Mouse (Mus musculus): Measurements from ENCODE around the gene Slc30a1. TPM values are rescaled to one million over a fixed set of nuclear protein-coding genes. Genes with fewer than 3 reads are reported as not detected.

The Slc30a1 gene
- 5.4 and 5.5 TPM in 2 replicates for polyA plus RNA-seq (2015; fragmentation: Nextera tagmentation; extraction: Ambion mirVana)

DNA sequence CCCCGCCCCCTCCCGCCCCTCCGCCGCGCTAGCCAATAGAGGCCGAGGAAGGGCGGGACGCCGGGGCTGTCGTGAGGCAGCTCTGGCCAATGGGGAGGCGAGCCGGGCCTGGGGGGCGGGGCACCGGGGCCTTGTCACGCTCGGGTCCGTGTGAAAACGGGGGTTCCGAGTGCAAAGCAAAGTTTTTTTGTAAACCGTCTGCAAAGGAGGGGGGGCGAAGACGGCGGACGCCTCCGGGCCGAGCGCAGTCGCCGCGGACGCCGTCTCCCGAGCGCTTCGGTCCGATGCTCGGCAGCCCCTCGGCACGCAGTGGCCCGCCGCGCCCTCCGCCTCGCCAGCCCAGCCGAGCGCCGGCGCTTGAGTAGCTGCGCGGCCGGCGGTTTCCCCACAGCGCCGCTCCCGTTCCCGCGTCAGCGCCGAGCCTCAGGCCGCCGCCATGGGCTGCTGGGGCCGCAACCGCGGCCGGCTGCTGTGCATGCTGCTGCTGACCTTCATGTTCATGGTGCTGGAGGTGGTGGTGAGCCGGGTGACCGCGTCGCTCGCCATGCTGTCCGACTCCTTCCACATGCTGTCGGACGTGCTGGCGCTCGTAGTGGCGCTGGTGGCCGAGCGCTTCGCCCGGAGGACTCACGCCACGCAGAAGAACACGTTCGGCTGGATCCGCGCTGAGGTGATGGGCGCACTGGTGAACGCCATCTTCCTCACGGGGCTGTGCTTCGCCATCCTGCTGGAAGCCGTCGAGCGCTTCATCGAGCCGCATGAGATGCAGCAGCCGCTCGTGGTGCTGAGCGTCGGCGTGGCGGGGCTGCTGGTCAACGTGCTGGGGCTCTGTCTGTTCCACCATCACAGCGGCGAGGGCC lies at the start of gene Slc30a1:
Gene Slc30a1 (plus strand): TSS at position 197 of the 860 bp plus-strand sequence.
- Histone ChIP-seq H3K36me3 (ENCODE audit: control insufficient read depth, insufficient read depth, low read length) (peaks cover 6% of the 10 kb centered on the region; the same call in 1 of the 2 replicates), H3K27ac (replicated peaks) (peak within 1 kb of the TSS; percentile 96), H3K27me3 (ENCODE audit: control insufficient read depth, insufficient read depth, low read length) (no peaks in the 10 kb centered on the region), H3K4me3 (ENCODE audit: low read depth, low read length) (peak within 1 kb of the TSS; percentile 88), H3K4me2 (replicated peaks; ENCODE audit: low read depth) (peak within 1 kb of the TSS; percentile 88), H3K9ac (ENCODE audit: low read length) (peak within 1 kb of the TSS; percentile 84), H3K4me1 (replicated peaks; ENCODE audit: control insufficient read depth, insufficient read depth) (0 out of 2 replicates have a peak, but pooled peaks cover 3% of the 10 kb centered on the region), H3K9me3 (ENCODE audit: control insufficient read depth, low read length) (no peaks in the 10 kb centered on the region)
- under 1% methylated on average over 96 of the region's 104 CpGs for WGBS
- peak; percentile 100 for DNase-seq (ENCODE audit: low spot score)
- ATAC-seq (ENCODE audit: low FRiP score, low TSS enrichment), result peak; percentile 98
- TF ChIP-seq EP300 (optimal IDR thresholded peaks at IDR 0.05), result no peak
- TF ChIP-seq CTCF (IDR thresholded peaks at IDR 0.05; ENCODE audit: low read depth), result no peak

DNA sequence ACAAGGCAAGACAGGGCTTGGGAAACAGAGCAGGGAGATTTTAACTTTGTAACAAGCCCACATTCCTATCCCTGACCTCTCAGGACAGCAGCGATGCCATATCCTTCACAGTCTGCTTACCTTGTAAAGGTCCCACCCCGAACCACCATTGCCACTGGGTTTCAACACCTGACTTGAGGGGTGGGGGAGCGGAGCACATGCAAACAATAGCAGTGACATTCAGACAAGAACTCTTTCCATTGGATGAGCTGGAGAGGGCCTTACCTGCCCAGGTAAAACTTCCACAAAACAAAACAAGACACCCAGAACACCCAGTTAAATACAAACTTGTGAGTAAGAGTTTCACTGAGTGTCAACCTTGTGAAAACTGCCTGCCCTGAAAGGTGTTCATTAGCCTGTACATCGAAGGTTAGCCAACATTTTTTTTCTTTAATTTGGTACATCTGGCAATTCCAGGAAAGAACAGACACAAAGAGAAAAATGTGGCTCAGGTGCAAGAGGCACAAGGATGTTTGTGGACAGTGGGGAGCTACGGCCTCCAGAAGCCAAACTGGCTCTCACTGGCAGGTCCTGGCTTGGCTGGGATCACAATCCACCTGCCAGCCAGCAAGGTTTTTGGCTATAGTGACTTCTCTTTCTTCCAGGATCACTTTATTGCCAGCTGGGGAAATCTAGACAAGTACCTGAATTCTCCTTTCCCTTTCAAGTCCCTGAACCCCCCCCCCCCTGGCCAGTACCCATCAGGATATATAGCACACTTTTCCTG lies 49.5 kb upstream of the Slc30a1 start:
- Histone ChIP-seq H3K36me3 (ENCODE audit: control insufficient read depth, insufficient read depth, low read length) (no peaks in the 10 kb centered on the region), H3K27ac (replicated peaks) (no peak overlapping the region), H3K27me3 (ENCODE audit: control insufficient read depth, insufficient read depth, low read length) (no peaks in the 10 kb centered on the region), H3K9me3 (ENCODE audit: control insufficient read depth, low read length) (no peaks in the 10 kb centered on the region), H3K4me3 (ENCODE audit: low read depth, low read length) (no peak overlapping the region), H3K9ac (ENCODE audit: low read length) (no peak overlapping the region), H3K4me2 (replicated peaks; ENCODE audit: low read depth) (no peak overlapping the region), H3K4me1 (replicated peaks; ENCODE audit: control insufficient read depth, insufficient read depth) (no peaks in the 10 kb centered on the region)
- 74% methylated on average over 5 of the region's 5 CpGs for WGBS
- TF ChIP-seq CTCF (IDR thresholded peaks at IDR 0.05; ENCODE audit: low read depth) (no peak), EP300 (optimal IDR thresholded peaks at IDR 0.05) (no peak)
- no peak for ATAC-seq (ENCODE audit: low FRiP score, low TSS enrichment)
- DNase-seq (ENCODE audit: low spot score), result no peak

DNA sequence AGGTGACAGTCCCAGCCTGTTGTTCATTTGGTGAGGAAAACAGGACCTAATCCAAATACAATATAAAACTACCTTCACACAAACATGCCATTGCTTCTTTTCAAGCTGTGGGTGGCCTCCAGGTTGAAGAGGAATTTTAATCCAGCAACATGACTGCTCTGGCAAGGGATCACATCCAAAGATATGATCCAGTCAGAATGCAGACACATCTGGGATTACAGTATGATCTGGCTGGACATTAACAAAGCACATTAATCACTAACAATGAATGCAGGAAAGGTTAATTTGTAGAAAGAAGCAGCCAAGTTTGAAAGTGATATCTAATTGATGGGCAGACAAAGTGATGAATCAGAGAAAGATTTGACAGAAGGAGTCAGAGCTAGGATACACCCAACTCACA lies 48.4 kb upstream of the Slc30a1 start:
- DNase-seq (ENCODE audit: low spot score) (no peak), ATAC-seq (ENCODE audit: low FRiP score, low TSS enrichment) (no peak)
- no peaks in the 10 kb centered on the region for H3K27me3 ChIP-seq (ENCODE audit: control insufficient read depth, insufficient read depth, low read length)
- H3K4me3 ChIP-seq (ENCODE audit: low read depth, low read length), result no peak overlapping the region
- no peaks in the 10 kb centered on the region for H3K36me3 ChIP-seq (ENCODE audit: control insufficient read depth, insufficient read depth, low read length)
- no peaks in the 10 kb centered on the region for H3K4me1 ChIP-seq (replicated peaks; ENCODE audit: control insufficient read depth, insufficient read depth)
- no peak for TF ChIP-seq EP300 (optimal IDR thresholded peaks at IDR 0.05)
- TF ChIP-seq CTCF (IDR thresholded peaks at IDR 0.05; ENCODE audit: low read depth), result no peak
- no peak overlapping the region for H3K27ac ChIP-seq (replicated peaks)
- H3K4me2 ChIP-seq (replicated peaks; ENCODE audit: low read depth), result no peak overlapping the region
- H3K9me3 ChIP-seq (ENCODE audit: control insufficient read depth, low read length), result no peaks in the 10 kb centered on the region
- no peak overlapping the region for H3K9ac ChIP-seq (ENCODE audit: low read length)

DNA sequence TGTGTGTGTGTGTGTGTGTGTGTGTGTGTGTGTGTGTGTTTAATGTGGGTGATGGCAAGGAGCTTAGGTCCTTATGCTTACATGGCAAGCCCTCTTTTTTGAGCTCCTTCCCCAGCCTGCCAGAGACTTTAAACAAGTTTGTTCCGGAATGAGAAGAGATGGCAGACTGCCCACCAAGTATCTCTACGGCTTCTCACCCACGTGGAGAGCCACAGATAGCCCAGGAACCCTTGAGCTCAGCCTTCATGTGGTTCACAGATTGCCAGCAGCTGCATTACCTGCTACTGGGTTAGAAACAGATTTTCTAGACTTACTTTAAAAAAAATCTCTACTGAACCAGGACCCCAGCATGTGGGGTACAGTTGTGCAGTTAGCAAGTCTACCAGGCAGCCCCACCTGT lies 46.7 kb upstream of the Slc30a1 start:
- H3K36me3 ChIP-seq (ENCODE audit: control insufficient read depth, insufficient read depth, low read length), result no peaks in the 10 kb centered on the region
- 46% methylated on average over 3 of the region's 3 CpGs for WGBS
- no peak overlapping the region for H3K4me2 ChIP-seq (replicated peaks; ENCODE audit: low read depth)
- DNase-seq (ENCODE audit: low spot score), result no peak
- no peak overlapping the region for H3K4me3 ChIP-seq (ENCODE audit: low read depth, low read length)
- no peak overlapping the region for H3K27ac ChIP-seq (replicated peaks)
- no peaks in the 10 kb centered on the region for H3K9me3 ChIP-seq (ENCODE audit: control insufficient read depth, low read length)
- ATAC-seq (ENCODE audit: low FRiP score, low TSS enrichment), result no peak
- no peaks in the 10 kb centered on the region for H3K27me3 ChIP-seq (ENCODE audit: control insufficient read depth, insufficient read depth, low read length)
- H3K9ac ChIP-seq (ENCODE audit: low read length), result no peak overlapping the region
- H3K4me1 ChIP-seq (replicated peaks; ENCODE audit: control insufficient read depth, insufficient read depth), result no peaks in the 10 kb centered on the region
- TF ChIP-seq EP300 (optimal IDR thresholded peaks at IDR 0.05), result no peak
- TF ChIP-seq CTCF (IDR thresholded peaks at IDR 0.05; ENCODE audit: low read depth), result no peak

DNA sequence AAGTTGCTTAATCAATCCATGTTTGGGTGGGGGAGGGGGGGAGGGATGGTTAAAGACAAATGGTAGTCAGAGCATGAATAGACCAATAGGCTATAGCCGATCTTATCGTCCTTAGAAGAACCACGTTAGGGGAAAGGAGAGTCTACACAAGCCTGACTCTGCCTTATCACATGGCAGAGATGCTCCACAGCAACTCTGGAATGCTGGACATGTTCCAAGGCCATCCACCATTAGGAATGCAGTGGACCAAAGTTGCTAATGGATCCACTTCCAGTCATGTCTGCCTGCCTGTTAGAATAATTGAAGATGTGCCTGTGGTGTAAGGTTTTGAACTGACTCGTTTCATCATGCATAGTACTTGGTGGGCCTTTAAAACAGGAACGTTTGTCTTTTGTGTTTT lies 45.3 kb upstream of the Slc30a1 start:
- Histone ChIP-seq H3K9ac (ENCODE audit: low read length) (no peak overlapping the region), H3K4me2 (replicated peaks; ENCODE audit: low read depth) (no peak overlapping the region), H3K27me3 (ENCODE audit: control insufficient read depth, insufficient read depth, low read length) (no peaks in the 10 kb centered on the region), H3K4me1 (replicated peaks; ENCODE audit: control insufficient read depth, insufficient read depth) (no peaks in the 10 kb centered on the region), H3K27ac (replicated peaks) (no peak overlapping the region), H3K9me3 (ENCODE audit: control insufficient read depth, low read length) (no peaks in the 10 kb centered on the region), H3K36me3 (ENCODE audit: control insufficient read depth, insufficient read depth, low read length) (no peaks in the 10 kb centered on the region), H3K4me3 (ENCODE audit: low read depth, low read length) (no peak overlapping the region)
- WGBS, result 82% methylated on average over 5 of the region's 5 CpGs
- DNase-seq (ENCODE audit: low spot score) (no peak), ATAC-seq (ENCODE audit: low FRiP score, low TSS enrichment) (no peak)
- no peak for TF ChIP-seq CTCF (IDR thresholded peaks at IDR 0.05; ENCODE audit: low read depth)
